ENCODE assay signal across 10 mouse cellular contexts in the genomic region with DNA sequence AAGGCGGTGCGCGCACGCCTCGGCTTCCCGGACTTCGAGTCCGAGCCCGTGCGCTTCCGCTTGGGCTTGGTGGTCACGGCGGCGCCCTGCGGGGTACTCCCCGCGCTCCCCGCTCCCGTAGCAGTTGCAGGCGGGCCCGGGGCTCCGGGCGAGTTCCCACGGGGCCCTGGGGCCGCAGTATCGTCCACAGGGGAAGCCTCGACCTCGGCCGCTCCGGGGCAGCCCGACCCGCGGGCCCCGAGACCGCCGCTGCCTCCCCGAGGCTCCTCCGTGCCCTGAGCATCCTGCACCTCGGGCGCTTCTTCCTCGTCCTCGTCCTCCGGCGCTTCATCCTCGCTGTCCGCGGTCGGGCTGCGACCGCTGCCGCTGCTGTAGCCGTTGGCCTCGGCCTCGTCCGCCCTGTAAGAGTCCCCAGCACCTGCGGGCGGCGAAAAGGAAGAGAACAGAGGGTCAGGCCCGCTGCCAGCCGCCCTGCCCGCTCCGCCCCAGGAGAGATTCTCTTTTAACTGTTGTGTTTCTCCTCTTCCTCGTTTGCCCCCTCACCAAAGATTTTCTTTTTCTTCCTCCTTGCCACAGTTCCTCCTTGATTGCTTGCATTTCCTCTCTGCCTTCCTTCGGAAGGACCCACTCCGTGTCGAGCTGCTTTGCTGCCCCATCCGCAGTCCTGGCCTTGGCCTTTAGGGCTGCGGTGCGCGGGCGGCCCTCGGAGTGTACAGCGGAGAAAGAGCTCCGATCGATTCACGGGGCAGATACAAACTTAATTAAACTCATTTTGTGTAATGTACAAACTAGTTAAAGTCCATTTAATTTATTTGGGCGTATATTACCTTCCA. TPM values are rescaled to one million over a fixed set of nuclear protein-coding genes. Genes with fewer than 3 reads are reported as not detected.
A peak's percentile ranks its signal among the peaks of the same experiment; 100 is the strongest.
DNase-seq lines count a peak whose midpoint lies in the region; ATAC-seq and TF ChIP-seq lines count a peak whose summit lies in the region.
"Had no signal": no experiment of that assay in that cellular context is flagged by ENCODE, and none has a peak within 500 bp of the region (broad histone marks: within the 10 kb centered on the region; RNA-seq: fewer than 3 reads in every experiment).

No protein-coding gene starts in this region.

- under 1% methylated on average over 73 of the region's 77 CpGs for WGBS in forebrain, embryonic 16.5 days
- WGBS in liver, embryonic 12.5 days (ENCODE audit: insufficient replicate concordance) = 1% methylated on average over 76 of the region's 77 CpGs

- H3K4me1 ChIP-seq in testis, adult 2 months (ENCODE audit: control insufficient read depth, insufficient read depth, low read length) = peaks cover 23% of the 10 kb centered on the region
- H3K4me1 ChIP-seq in forebrain, embryonic 16.5 days (replicated peaks; ENCODE audit: control insufficient read depth, insufficient read depth, low read length) = peaks cover 31% of the 10 kb centered on the region
- H3K4me1 ChIP-seq in liver, embryonic 12.5 days = peaks cover 26% of the 10 kb centered on the region

- H3K4me2 ChIP-seq in forebrain, embryonic 16.5 days (ENCODE audit: low read length) = peak overlapping the region; percentile 6
- peak overlapping the region; percentile 23 for H3K4me2 ChIP-seq in liver, embryonic 12.5 days

- no peak overlapping the region for H3K9ac ChIP-seq in forebrain, embryonic 16.5 days (replicated peaks; ENCODE audit: low read depth, low read length)
- H3K9ac ChIP-seq in liver, embryonic 12.5 days = no peak overlapping the region

- no peaks in the 10 kb centered on the region for H3K36me3 ChIP-seq in testis, adult 2 months (ENCODE audit: control insufficient read depth, insufficient read depth, low read length)
- H3K36me3 ChIP-seq in forebrain, embryonic 16.5 days (ENCODE audit: control insufficient read depth, insufficient read depth) = no peaks in the 10 kb centered on the region
- H3K36me3 ChIP-seq in liver, embryonic 12.5 days = no peaks in the 10 kb centered on the region

- H3K27ac ChIP-seq in testis, adult 2 months (ENCODE audit: control insufficient read depth, insufficient read depth, low read depth, low read length) = no peak overlapping the region
- no peak overlapping the region for H3K27ac ChIP-seq in forebrain, embryonic 16.5 days (ENCODE audit: low read length)
- H3K27ac ChIP-seq in liver, embryonic 12.5 days = no peak overlapping the region

- TF ChIP-seq CTCF in testis, adult 2 months (IDR thresholded peaks at IDR 0.05; ENCODE audit: control insufficient read depth, insufficient read depth, insufficient replicate concordance, low read depth, low read length) = no peak

- no peaks in the 10 kb centered on the region for H3K9me3 ChIP-seq in forebrain, embryonic 16.5 days (ENCODE audit: control insufficient read depth, low read length)
- no peaks in the 10 kb centered on the region for H3K9me3 ChIP-seq in liver, embryonic 12.5 days (replicated peaks)

- TF ChIP-seq POLR2A in testis, adult 2 months (IDR thresholded peaks at IDR 0.05; ENCODE audit: control insufficient read depth, low read depth, low read length) = no peak

- no peak for ATAC-seq in forebrain, embryonic 16.5 days
- ATAC-seq in liver, embryonic 12.5 days = no peak

- peak overlapping the region; percentile 74 for H3K4me3 ChIP-seq in testis, adult 2 months (ENCODE audit: control insufficient read depth, low read depth, low read length)
- no peak overlapping the region for H3K4me3 ChIP-seq in forebrain, embryonic 16.5 days (replicated peaks; ENCODE audit: low read length)
- peak overlapping the region; percentile 18; the same call in 1 of the 2 replicates for H3K4me3 ChIP-seq in liver, embryonic 12.5 days

- no peak for DNase-seq in testis, postnatal 10 days (ENCODE audit: low spot score)
- no peak for DNase-seq in frontal cortex, adult 2 months (ENCODE audit: extremely low spot score in 1 of 2, low spot score in 1 of 2)
- DNase-seq in gastrocnemius, postnatal 25 days = no peak
- no peak for DNase-seq in right cerebral cortex, adult 18-20 months

- H3K27me3 ChIP-seq in testis, adult 2 months (ENCODE audit: control insufficient read depth, insufficient read depth, low read length) = peaks cover 4% of the 10 kb centered on the region
- H3K27me3 ChIP-seq in forebrain, embryonic 16.5 days (replicated peaks; ENCODE audit: control insufficient read depth, insufficient read depth, low read length) = peaks cover 89% of the 10 kb centered on the region
- H3K27me3 ChIP-seq in liver, embryonic 12.5 days (replicated peaks) = peaks cover 100% of the 10 kb centered on the region

RNA-seq across cellular contexts. Expression of gene Nkx1-1, which starts 2.4 kb away (rescaled TPM):
- polyA plus RNA-seq in testis, adult 2 months (2012; rRNA removed) = 0.22 and 0.47 TPM in 2 replicates
- not detected in 2 replicates for polyA plus RNA-seq in forebrain, embryonic 16.5 days (2015; fragmentation: Nextera tagmentation; extraction: Ambion mirVana)
- polyA plus RNA-seq in liver, embryonic 12.5 days (2016; fragmentation: Nextera tagmentation; extraction: Ambion mirVana) = not detected in 2 replicates
- not detected in 2 replicates for polyA plus RNA-seq in frontal cortex, adult 2 months (2012; rRNA removed)
- not detected for total RNA-seq in gastrocnemius, postnatal 25 days (2021)
- total RNA-seq: adrenal gland, postnatal 4 days had no signal
- polyA plus RNA-seq: large intestine, adult 2 months; spleen, adult 2 months had no signal

RNA-seq across cellular contexts. Expression of gene Uvssa, which starts 53.0 kb away (rescaled TPM):
- 7.9 and 8.3 TPM in 2 replicates for polyA plus RNA-seq in testis, adult 2 months (2012; rRNA removed)
- polyA plus RNA-seq in forebrain, embryonic 16.5 days (2015; fragmentation: Nextera tagmentation; extraction: Ambion mirVana) = 8.7 and 9.0 TPM in 2 replicates
- polyA plus RNA-seq in liver, embryonic 12.5 days (2016; fragmentation: Nextera tagmentation; extraction: Ambion mirVana) = 3.5 and 3.6 TPM in 2 replicates
- polyA plus RNA-seq in frontal cortex, adult 2 months (2012; rRNA removed) = 5.7 and 7.6 TPM in 2 replicates
- 1 to 10 TPM; 2.1 to 2.8 TPM for total RNA-seq in gastrocnemius, postnatal 25 days (2021)
